Mouse (Mus musculus) urinary bladder, postnatal 10 days (tissue): ENCODE results near the gene Lrrfip1.

Source experiments
- DNase-seq: peaks from one replicate; pipeline ENCODE4 v3.0.0; 2022; ENCODE audit warnings: low spot score

Lrrfip1 gene

DNA sequence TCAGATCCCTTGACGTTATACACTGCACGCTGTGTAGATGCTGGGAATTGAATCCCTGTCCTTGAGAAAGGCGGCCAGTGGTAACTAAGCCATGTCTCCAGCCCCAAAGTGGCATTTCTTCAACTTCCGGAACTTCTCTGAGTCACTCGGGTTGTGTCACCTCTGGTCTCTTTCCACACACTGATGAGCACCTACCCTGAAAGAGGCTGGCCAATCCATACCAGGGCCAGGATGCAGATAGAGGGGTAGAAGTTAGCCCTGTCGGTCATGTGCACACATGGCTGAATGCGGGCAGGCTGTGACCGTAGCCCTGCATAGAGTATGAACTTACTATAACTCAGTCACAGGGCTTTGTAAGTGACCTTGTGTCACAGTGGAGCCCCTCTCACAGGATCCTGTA, 57.9 kb downstream of the Lrrfip1 start:
- no peak for DNase-seq

DNA sequence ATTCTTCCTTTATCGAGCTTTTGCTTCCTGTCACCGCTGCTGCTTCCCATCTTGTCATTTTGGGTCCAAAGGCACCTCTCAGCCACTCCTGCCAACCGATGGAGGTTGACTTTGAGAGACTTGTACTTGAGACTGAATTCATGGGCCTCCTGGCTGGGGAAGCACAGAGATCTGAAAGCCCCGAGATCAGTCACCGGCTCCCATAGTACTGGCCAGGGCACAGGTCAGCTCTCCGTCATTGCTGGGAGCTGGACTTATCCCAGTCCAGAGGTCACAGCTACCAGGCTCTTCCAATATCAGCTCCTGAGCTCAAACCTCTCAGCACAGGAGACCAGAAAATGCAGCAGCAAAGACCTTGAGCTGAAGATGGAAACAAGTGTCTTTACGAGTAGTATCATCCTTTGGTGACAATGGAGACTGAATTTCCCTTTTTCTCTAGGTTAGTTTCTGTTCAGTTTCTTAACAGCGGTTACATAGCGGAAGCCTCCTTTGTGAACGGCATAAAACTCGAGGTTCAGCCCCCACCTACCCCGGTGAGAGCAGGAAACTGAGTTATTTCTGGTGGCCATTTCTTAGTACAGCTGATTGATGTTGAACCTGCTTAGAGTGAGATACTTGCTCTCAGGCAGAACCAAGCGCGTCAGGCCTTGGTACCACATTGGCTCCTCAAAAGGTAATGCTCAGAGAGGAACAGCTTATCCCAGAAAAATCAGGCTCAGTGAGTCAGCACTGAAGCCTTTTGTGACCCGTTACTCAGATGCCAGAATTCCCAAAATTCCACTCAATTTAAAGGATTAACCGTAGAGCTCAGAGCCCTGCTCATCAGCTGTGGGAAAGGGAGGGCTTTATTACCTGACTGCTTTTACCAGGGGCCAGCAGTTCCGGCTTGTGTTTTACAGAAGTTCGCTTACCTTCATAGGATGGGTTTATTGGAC, 59.0 kb downstream of the Lrrfip1 start:
- DNase-seq: no peak

- DNase-seq: no peak
Measured at GRCm38 (mm10) chr1:91058251-91058650, 59.7 kb downstream of the Lrrfip1 start.

- no peak for DNase-seq
Measured at GRCm38 (mm10) chr1:91059792-91060604, 61.5 kb downstream of the Lrrfip1 start.

- DNase-seq: no peak
Measured at GRCm38 (mm10) chr1:91061105-91061504, 62.6 kb downstream of the Lrrfip1 start.

- no peak for DNase-seq
Measured at GRCm38 (mm10) chr1:91062363-91062762, 63.8 kb downstream of the Lrrfip1 start.

- no peak for DNase-seq
Measured at GRCm38 (mm10) chr1:91064053-91064452, 65.5 kb downstream of the Lrrfip1 start.

DNA sequence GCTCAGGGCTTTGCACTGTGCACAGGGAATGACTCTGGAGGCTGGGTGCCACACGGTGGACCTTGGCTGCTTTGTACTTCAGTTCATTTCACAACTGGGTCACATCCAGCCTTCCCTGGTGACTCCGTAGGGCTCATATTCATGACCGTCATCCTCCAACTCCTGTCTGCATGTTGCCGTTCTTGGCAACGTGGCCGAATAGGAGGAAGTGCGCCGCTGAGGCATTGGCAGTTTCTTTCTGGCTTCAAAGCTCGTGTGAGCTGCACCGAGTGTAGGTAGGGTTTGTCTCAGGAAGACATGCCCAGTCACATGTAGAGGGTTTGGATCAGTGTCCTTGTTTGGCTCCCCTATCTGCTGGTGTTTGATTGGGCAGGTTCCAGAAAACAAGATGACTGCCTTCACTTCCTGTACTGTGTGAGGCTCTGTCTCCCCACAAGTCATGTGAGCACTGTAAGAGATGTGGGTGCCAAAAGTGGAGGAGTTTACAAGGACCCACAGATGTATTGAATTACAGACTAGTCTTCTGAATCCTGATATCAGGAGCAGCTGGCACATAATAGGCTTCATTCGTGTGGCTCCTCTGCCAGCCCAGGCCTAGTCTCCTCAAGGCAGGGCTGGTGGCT, 66.5 kb downstream of the Lrrfip1 start:
- no peak for DNase-seq

GRCm38 (mm10) chr1:91066061-91066460, 67.5 kb downstream of the Lrrfip1 start:
- no peak for DNase-seq

DNA sequence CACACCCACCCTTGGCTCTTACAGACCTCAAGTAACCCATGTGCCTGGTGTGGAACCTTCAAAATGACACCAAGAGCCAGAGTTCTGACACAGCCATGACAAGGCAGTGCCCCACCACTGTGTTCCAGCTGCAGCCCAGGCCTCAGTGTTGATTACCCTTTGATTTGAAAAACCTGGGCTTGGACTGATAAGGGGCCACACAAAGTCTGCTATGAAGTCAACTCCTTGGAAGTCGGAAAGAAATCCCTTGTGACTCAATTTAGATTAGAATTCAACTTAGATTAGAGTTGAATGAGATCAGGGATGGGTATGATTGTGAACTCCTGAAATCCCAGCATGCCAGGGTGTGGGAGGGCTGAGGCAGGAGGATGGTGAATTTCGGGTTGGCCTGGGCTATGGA, 68.1 kb downstream of the Lrrfip1 start:
- DNase-seq: no peak

DNA sequence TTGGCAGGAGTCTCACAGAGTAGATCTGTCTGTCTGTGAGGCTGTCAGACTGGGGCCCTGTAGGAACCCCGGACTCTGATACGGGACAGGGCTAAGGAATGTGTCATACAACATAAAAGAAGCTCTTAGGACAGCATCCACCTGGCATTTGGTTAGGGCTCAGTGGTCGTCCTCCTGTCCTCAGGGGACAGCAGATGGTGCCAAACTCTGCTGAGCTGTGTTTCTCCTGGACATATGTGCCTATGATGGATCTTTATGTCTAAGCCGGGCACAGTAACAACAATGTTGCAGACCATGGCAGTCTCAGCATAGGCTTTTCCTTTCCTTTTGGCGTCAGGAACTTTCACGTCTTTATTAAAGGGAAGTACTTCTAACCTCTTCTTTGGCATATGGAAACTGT, 69.2 kb downstream of the Lrrfip1 start:
- DNase-seq: no peak

DNA sequence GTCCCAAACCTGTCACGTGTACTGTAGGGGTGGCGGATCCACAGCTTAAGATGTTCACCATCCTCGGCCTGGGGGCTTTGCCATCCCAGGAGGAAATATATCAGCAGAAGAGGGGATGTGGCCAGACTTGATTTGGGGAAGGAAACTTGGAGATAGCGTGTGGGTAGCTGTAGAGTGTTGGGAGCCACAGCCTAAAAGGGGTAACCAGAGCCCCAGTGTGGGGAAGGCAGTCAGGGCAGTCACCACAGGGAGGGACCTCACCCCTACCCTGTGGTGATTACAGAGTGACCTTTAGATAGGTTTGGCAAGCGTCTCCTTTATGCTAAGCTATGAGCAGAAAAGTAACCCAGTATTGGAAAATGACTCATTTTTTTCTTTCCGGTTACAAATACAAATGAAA, 71.0 kb downstream of the Lrrfip1 start:
- DNase-seq: no peak

DNA sequence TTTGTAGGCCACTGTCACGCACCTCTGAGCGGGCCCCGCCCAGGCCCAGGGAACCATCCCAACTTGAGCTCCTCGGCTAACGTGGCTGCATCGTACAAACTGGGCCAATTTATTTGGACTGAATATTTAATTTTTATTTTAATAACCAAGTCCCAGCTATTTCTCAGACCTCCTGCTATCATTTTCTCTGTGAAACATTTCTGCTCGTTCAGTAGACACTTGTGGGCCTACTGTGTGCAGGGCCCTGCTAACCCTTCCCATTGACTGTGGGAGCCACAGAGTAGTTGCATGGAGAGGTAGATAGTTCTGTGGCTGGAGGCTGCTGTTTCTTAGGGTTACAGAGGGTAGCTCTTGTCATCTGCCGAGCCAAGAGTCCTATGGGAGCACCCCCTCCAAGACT, 72.0 kb downstream of the Lrrfip1 start:
- DNase-seq: no peak

GRCm38 (mm10) chr1:91071671-91072290, 73.2 kb downstream of the Lrrfip1 start:
- DNase-seq: no peak

- no peak for DNase-seq
Measured at GRCm38 (mm10) chr1:91076946-91077345, 78.4 kb downstream of the Lrrfip1 start.

- DNase-seq: no peak
Measured at GRCm38 (mm10) chr1:91077456-91077855, 78.9 kb downstream of the Lrrfip1 start.

GRCm38 (mm10) chr1:91077980-91078379, 79.4 kb downstream of the Lrrfip1 start:
- no peak for DNase-seq

DNA sequence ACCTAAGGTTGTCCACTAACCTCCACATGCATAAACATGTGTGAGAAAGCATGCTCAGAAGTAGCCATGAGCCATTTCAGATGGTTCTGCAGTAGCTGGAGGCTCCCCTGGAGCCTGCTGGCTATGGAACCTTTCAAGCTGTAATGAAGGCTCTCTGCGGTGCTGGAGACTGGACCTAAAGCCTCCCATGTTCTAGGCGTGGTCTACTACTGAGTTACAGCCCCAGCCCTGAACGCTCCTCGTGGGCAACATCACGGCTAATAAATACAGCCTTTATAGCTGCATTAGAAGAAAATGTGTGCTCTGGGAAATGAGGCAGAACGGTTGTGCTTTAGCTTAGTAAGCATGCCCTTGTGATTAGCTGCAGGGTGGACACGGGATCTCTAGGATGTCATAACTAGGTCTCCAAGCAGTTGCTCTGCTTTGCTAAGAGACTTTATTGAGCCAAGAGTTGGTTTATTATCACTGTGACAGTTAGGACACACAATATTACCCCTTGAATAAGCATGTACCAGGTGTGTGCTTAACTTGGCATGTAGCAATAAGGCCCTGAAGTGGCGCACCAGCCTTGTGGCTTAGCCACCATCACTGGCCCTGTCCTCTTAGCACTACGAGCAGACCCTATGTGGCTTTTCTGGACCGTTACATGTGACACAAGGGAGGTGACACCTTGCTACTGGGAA, 81.3 kb downstream of the Lrrfip1 start:
- no peak for DNase-seq

DNA sequence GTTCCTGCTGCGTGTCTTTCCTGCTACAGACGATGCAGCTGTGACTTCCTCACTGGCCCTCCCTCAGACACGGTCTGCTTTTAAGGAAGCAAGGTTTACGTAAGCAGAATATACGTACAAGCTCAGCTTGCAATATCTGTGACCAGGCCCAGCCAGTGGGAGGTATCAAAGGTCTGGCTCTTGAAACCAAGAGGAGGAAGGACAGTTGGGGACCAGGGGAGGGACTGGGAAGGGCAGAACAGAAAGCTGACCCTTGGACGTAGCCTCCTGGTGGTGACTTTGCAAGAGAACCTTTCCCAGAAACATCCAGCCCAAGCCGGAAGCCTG, 81.8 kb downstream of the Lrrfip1 start:
- no peak for DNase-seq

DNA sequence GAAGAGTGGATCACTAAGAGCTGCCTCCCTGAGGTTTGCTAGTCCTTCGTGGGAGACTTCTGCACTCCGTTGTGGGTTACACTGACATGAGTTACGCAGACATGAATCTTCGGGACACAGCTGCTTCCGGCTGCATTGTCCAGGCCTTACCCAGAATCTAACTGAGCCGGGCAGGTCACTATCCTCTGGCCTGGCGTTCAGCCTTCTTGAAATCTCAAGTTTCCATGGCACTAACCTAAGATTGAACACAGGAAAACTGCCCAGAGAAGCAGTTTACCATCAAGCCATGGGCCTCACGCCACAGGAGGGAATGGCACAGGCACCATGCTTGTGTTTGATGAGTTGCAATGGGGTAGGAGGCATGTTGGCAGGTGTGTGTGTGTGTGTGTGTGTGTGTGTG, 85.8 kb downstream of the Lrrfip1 start:
- DNase-seq: no peak

DNA sequence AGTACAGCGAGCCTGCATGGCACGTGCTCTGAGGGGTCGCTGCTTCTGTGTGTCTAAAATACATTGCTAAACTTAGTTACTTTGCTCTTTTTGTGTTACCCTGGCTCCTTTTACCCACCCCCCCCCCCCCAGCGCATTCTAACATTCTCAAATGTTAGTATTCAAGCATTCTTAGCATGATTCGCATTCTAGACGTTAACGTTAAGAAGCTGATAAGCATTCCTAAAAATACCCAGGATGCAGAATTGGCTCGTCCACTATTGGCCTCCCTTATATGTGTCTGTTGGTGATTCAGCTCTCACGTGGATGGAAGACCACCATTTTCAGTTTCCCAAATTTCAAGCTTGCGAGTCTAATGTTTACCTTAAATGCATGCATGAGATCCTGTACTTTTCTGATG, 86.5 kb downstream of the Lrrfip1 start:
- DNase-seq: no peak

DNA sequence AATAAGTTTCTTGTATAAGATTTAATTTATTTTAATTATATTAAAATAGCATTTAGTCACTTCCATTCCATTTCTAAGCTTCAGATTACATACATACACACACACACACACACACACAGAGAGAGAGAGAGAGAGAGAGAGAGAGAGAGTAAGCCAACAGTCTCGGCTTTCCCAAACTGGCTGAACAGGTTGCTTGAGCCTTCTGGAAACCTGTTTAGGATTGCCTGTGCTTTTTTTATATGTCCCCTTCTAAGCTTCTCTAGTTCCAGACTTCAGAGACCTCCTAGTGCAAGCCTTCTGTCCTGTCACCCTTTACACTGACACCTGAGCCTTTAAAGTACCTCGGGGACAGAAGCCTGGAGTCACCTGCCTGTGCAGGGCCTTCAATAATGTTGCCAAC, 87.1 kb downstream of the Lrrfip1 start:
- DNase-seq: no peak
